Mouse (Mus musculus) myocyte (in vitro differentiated cells): ENCODE measurements around the gene Crtc3. TPM values are rescaled to one million over a fixed set of nuclear protein-coding genes. Genes with fewer than 3 reads are reported as not detected.

Experiments
- H3K27me3 ChIP-seq: one replicate; pipeline ENCODE4 v1.6.1; 2011; ENCODE audit not compliant: control insufficient read depth, insufficient read depth, insufficient read length
- H3K36me3 ChIP-seq: one replicate; pipeline ENCODE4 v1.6.1; 2011; ENCODE audit not compliant: control insufficient read depth, insufficient read depth
- H3K4me2 ChIP-seq: one replicate; pipeline ENCODE4 v1.6.1; 2011; ENCODE audit warnings: low read depth, control low read depth
- H3K4me3 ChIP-seq: one replicate; pipeline ENCODE4 v1.5.1; 2011; ENCODE audit warnings: mild to moderate bottlenecking, control low read depth, moderate library complexity
- H3K79me2 ChIP-seq: one replicate; pipeline ENCODE4 v1.6.1; 2011; ENCODE audit not compliant: control insufficient read depth, insufficient read depth
- H3ac ChIP-seq: one replicate; pipeline ENCODE4 v1.6.1; 2011; ENCODE audit not compliant: control insufficient read depth, insufficient read length
- CEBPB ChIP-seq: IDR thresholded peaks from 2 replicates; pipeline ENCODE4 v1.6.1; 2011; ENCODE audit warnings: mild to moderate bottlenecking, moderate library complexity; ENCODE audit not compliant: poor library complexity, insufficient read depth, severe bottlenecking
- E2F4 ChIP-seq: IDR thresholded peaks from one replicate; pipeline ENCODE4 v1.6.1; 2011; ENCODE audit warnings: mild to moderate bottlenecking, control low read depth, moderate library complexity; ENCODE audit not compliant: insufficient read depth
- MAX ChIP-seq: IDR thresholded peaks from one replicate; pipeline ENCODE4 v1.6.1; 2011; ENCODE audit warnings: low read depth, mild to moderate bottlenecking, control low read depth
- MYOD1 ChIP-seq, 3 experiments: IDR thresholded peaks; one replicate each; pipeline ENCODE4 v1.6.1; 2011; ENCODE audit warnings: control low read depth in 2 of 3, low read depth in 2 of 3, mild to moderate bottlenecking in 2 of 3, moderate library complexity in 1 of 3; ENCODE audit not compliant: insufficient read length in 2 of 3, control insufficient read depth in 1 of 3
- POLR2A ChIP-seq: IDR thresholded peaks from one replicate; pipeline ENCODE4 v1.6.1; 2011; ENCODE audit warnings: low read depth, mild to moderate bottlenecking, control low read depth, moderate library complexity; ENCODE audit not compliant: insufficient read length
- POLR2AphosphoS2 ChIP-seq: IDR thresholded peaks from one replicate; pipeline ENCODE4 v1.6.1; 2011; ENCODE audit warnings: low read depth, control low read depth; ENCODE audit not compliant: insufficient read length
- REST ChIP-seq: IDR thresholded peaks from one replicate; pipeline ENCODE4 v1.6.1; 2011; ENCODE audit warnings: mild to moderate bottlenecking, control low read depth, moderate library complexity; ENCODE audit not compliant: insufficient read depth, insufficient read length
- SRF ChIP-seq: IDR thresholded peaks from one replicate; pipeline ENCODE4 v1.6.1; 2011; ENCODE audit warnings: low read depth; ENCODE audit not compliant: control insufficient read depth, insufficient read length
- TCF12 ChIP-seq: IDR thresholded peaks from one replicate; pipeline ENCODE4 v1.6.1; 2011; ENCODE audit warnings: mild to moderate bottlenecking, control low read depth; ENCODE audit not compliant: poor library complexity, insufficient read depth, severe bottlenecking
- TCF3 ChIP-seq: IDR thresholded peaks from one replicate; pipeline ENCODE4 v1.6.1; 2011; ENCODE audit warnings: low read depth, control low read depth; ENCODE audit not compliant: insufficient read length
- USF1 ChIP-seq: IDR thresholded peaks from one replicate; pipeline ENCODE4 v1.6.1; 2011; ENCODE audit warnings: low read depth, mild to moderate bottlenecking, control low read depth, moderate library complexity
- polyA plus RNA-seq: library from polyadenylated mRNA; unstranded; fragments of >200 nt; fragmentation: generic; extraction: Trizol; gene quantifications from one replicate; pipeline ENCODE4 v1.2.1, GENCODE M21; 2012; ENCODE audit warnings: missing spikeins

Gene Crtc3
- polyA plus RNA-seq, 1 experiment, result 6.4 TPM

DNA sequence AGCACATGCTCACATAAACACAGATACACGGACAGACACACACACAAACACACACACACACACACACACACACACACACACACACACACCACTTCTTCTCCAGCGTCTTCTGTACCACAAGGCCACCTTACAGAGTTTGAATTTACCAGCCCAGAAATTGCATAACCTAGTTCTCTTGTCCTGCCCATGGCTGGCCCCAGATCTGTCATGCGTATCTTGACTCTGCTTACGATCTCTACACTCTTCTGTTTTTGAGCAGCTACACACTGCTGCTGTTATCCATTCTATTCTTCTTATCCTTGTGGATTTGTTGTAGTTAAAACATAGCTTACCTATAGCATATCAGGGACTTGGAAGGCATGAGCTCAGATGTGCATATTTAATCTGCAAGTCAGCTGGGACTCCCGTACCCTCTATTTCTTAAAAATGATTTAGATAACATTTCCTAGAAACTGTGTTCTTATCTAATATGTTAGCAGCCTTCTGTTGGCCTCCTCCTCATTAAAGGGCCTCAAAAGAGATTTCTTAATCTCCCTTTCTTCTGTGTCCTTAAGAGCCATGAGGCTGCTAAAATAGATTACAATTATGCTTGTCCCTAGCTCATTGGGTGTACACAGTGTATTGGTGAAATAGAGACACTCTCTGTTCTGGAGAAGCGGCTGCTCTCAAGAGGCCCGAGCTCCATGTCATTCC is 146.4 kb downstream of the Crtc3 start:
- H3ac ChIP-seq, result no peak overlapping the region
- no peak overlapping the region for H3K4me2 ChIP-seq
- peaks cover 25% of the 10 kb centered on the region for H3K27me3 ChIP-seq
- TF ChIP-seq CEBPB (no peak), MAX (no peak), MYOD1 (IDR thresholded peaks at IDR 0.05; ENCODE audit: control insufficient read depth in 1 of 3, insufficient read length in 2 of 3, low read depth in 2 of 3) (no peak), POLR2AphosphoS2 (no peak), USF1 (no peak), REST (no peak), POLR2A (no peak)
- H3K4me3 ChIP-seq, result no peak overlapping the region
- H3K36me3 ChIP-seq, result no peaks in the 10 kb centered on the region
- H3K79me2 ChIP-seq, result no peaks in the 10 kb centered on the region

DNA sequence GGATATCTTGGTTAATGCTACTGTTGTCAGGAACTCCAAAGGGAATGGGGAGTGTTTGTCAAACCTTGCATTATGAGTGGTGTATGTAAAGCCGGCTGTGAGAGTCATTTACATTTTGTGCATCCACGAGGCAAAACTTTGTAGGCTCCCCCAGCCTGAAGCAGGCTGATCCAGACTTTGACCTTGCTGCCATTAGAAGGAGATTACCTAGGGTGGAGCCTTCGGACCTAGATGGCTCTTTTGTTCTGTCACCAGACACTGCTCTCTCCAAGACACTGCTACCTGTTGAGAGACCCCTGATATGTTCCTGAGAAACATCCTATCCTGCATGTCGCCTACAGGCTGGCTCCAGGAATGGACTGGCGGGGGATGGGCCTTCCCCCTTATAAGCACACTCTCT is 149.1 kb downstream of the Crtc3 start:
- TF ChIP-seq POLR2AphosphoS2 (no peak), CEBPB (no peak), MYOD1 (IDR thresholded peaks at IDR 0.05; ENCODE audit: control insufficient read depth in 1 of 3, insufficient read length in 2 of 3, low read depth in 2 of 3) (no peak), SRF (no peak), REST (no peak), MAX (no peak), USF1 (no peak), TCF12 (no peak), TCF3 (no peak), E2F4 (no peak)
- Histone ChIP-seq H3ac (no peak overlapping the region), H3K36me3 (no peaks in the 10 kb centered on the region)

More for the DNA sequence above, 149.1 kb downstream of the Crtc3 start:
- no peaks in the 10 kb centered on the region for H3K79me2 ChIP-seq
- H3K27me3 ChIP-seq, result peaks cover 22% of the 10 kb centered on the region
- no peak overlapping the region for H3K4me3 ChIP-seq
- H3K4me2 ChIP-seq, result no peak overlapping the region

Other genes starting within 250 kb of the Crtc3 start
- 1.1 TPM for gene Blm, start 153.8 kb downstream of the Crtc3 start, polyA plus RNA-seq
- gene Iqgap1, start 137.1 kb upstream of the Crtc3 start, polyA plus RNA-seq, result 61.7 TPM
- gene Zscan2, start 172.0 kb upstream of the Crtc3 start, polyA plus RNA-seq, result 6.3 TPM
- 15.1 TPM for gene Wdr73, start 212.4 kb upstream of the Crtc3 start, polyA plus RNA-seq
- 0.98 TPM for gene Nmb, start 216.2 kb upstream of the Crtc3 start, polyA plus RNA-seq